Mouse (Mus musculus) gastrocnemius, postnatal 4 days (tissue): Measurements from ENCODE around the gene Nfkb1. TPM values are rescaled to one million over a fixed set of nuclear protein-coding genes. Genes with fewer than 3 reads are reported as not detected.

Experiments used
- DNase-seq, 2 experiments: peaks; one replicate each; pipeline ENCODE4 v3.0.0; 2021 to 2022; ENCODE audit warnings: low spot score in 2 of 2, mixed read lengths in 2 of 2
- total RNA-seq, 2 experiments: library from RNA; stranded (reverse); gene quantifications; 2 replicates each; pipeline ENCODE4 v1.2.3; 2021

The Nfkb1 gene
- total RNA-seq, 2 experiments from 2014 or later = 36.1 to 37.0 TPM

DNA sequence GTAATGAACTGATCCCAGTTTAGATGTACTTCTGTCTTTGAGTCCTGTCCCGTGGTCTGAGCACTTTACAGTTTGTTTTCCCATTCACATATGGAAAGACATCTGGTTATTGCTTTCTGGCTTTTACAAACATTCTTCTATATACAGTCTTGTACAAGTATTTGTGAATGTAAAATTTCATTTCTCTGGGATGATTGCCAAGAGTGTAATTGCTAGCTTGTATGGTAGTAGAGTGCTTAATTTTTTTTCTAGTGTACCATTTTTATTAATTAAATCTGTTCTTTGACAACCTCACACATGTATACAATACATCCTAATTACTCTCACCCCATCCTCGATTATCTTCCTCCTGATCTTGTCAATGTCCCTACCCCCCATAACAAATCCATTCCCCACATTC is 12.0 kb upstream of the Nfkb1 start:
- no peak for DNase-seq

DNA sequence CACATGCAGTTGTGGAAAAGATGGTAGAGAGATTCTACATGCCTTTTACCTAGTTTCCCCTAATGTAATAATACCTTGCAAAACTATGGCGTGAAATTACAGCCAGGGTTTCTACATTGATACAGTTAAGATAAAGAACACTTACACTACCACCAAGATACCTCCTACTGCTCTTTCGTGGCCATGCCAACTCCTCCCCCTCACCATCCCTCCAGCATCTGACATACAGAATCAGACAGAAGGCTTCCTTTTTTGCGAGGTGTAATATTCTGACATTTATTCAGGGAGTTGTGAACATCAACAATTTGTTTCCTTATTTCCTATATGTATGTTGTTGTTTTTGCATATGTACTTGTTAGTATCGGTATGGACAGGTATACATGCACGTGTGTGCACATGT is 11.3 kb upstream of the Nfkb1 start:
- no peak for DNase-seq

DNA sequence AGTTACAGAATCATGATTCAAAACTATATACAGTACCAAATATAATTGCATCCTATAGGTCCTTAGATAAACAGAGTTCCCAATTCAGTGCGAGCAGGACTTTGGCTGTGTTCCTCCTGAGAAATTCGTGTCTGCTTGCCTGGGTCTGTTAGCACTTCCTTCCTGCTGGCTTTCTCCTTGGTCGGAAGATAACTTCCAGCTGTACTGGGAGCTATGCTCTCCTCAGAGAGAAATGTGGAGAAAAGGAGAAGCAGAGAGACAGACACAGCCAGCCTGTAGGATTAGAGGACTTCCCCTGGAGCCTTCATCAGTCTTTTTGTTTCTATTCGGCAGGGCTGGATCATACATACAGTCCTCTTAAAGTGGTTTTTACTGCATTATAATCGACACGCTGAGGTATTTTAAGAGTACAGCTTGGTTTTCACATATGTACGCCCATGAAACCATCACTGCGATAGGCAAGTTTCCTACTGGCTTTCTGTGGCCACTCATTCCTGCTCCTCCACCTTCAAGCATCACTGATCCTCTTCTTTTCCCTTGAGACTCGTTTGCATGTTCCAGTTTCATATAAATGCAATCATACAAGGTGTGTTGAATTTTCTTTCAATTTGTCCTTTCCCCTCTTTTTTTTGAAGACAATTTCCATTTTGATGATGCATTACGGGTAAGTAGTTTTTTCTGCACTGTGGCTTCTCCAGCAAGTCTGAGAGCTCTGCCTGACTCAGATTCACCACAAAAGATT is 8.3 kb upstream of the Nfkb1 start:
- DNase-seq = no peak

DNA sequence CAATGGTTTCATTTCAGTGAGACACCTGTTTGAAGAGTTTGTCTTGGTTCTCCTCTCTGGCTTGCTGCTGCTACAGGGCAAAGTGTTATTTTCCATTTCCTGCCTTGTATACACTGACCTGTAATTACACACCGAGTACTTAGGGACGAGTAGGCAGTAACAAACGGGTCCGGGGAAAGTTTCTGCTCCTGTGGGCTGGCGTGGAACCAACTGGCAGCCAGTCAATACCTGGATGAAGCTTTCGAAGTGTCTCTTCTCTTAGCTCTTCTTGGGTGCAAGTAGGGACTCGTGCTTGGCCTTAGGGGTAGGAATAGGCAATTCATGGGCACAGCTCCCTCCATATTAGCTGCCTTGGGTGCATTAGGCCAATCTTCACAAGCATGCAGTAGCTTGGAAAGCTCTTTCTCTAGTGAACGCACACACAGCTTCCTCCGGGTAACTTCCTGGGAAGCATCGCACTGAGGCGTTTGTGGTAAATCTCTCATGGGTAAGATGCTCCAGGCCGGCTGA is 7.2 kb upstream of the Nfkb1 start:
- no peak for DNase-seq

DNA sequence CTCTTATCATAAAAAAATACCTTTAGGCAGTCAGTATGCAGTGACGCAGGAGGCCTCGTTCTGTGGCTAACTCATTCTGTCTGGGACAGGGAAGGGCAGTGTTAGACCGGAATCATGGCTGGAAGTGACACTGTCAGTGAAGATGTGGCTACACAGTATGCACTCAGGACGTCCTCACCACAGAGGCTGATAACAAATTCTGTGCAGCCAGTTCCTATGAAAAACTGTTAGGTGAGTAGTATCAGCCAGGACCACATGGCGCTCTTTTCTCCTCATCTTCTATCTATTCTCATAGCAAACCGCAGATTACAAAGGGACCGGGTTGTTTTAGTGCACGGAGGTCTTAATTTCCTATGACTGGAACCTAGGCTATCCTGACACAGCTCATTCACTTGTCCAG is 4.9 kb upstream of the Nfkb1 start:
- no peak for DNase-seq

DNA sequence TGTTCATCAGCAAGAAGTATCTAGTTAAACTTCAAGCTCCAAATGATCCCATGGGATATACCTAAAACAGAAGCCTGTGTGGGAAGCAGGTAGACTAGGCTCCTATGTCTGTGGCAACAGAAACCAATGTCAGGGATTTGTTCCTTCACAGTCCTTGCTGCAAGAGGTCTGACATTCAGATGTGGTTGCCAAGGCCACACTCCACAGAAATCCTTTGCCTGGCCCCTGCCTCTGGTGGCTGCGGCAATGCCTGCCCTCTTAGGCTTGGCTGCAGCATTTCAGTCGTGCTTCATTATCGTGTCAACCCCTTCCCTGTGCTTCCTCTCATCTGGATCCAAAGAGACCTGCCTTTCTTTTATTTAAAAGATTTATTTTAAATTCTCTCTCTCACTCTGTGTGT is 1.7 kb upstream of the Nfkb1 start:
- DNase-seq = no peak

DNA sequence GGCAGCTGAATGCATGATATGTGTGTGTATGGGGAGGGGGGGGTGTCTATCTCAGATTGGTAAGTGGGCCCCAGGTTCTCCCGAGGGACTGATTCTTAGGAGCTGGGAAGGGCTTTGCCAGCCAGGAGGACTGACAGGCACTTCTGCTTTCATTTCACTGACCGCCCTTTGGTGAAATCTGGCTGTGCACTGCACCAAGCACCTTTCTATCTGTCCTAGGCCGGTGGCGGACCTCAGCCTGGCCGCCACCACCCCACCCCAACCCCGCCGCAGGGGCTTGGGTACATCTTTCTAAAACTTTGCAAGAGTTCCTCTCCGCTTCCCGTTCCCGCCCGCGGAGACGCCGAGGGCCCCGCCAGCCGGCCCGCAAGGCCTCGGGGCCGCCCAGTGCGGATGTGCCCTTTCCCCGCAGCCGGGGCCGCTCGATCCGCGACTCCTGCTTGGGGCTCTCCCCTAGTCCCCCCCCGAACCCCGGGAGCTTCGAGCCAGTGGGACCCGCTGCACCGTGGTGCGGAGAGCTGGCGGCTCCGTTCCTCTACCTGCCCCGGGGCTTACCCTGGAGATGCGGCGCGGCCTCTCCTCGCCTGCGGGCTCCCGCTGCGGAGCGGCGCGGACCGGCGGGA is 668 bp downstream of the Nfkb1 start:
- DNase-seq = peak; percentile 53 to 63

DNA sequence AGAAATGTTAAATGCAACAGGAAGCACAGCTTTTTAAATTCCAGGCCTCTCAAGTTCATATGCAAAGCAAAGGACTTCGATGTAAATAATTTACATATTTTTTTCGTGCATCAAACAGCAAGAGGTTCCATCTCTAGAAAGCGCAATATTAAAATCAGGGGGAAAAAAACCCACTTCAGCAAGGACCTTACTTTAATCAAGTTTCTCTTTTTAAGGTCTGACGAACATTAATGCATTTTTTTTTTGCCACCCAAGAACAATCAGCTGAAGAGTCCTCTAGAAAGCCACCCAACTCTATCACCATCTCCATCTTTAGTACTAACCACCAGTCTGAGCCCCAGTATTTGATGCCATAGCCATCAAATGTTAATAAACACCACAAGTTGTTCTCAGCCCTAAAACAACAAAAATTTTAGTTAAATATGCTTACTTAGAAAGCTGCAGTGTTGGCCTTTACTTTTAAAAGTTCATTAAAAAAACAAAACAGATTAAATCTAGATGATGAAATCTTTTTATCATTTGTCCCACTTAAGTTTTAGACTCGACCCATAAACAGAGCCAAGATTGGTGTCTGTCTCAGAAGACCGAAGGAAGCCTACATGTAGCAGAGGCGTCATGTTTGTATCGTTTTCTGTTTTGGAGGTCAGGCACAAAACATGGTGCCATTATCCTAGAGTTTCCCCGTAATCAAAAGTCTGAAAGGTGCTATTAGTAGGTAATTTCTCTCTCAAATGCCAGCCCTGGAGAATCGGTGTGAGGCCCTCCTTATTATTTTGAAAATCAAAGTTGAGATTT is 1.4 kb downstream of the Nfkb1 start:
- no peak for DNase-seq

DNA sequence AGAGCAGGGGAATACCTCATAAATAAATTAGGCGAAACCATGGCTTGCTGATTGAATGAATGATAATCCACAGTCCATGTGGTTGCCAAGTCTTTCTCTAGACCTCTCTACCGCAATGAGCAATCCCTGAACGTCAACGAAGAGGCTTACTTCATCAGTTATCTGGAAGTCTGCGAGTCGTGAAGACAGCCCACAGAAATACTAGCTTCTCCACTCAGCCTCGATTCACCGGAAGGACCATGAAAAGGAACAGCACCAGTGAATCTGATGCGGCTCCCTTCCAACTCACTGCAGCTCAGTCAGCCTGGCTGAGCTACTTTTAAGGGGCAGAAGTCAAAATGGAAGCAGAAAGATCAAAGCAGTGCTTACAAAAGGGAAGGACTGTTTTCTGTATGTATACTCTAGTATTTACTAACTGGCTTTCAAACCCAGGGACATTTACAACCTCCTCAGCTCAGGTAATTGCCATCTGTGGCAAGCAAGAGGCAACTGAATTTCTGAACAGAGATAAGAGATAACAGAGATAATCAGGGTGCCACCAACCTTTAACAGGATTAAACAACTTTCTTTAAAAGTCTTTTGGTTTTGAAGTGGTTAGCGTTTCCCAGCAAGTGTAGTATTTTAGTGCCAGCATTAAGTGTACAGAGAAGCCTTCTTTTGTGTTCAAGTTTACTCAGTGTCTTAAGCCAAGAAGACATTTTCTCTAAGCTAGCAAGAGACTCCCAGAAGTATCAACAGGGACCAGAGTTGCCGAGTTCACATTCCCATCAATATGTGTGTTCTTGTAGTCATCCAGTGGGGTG is 2.2 kb downstream of the Nfkb1 start:
- DNase-seq = no peak

DNA sequence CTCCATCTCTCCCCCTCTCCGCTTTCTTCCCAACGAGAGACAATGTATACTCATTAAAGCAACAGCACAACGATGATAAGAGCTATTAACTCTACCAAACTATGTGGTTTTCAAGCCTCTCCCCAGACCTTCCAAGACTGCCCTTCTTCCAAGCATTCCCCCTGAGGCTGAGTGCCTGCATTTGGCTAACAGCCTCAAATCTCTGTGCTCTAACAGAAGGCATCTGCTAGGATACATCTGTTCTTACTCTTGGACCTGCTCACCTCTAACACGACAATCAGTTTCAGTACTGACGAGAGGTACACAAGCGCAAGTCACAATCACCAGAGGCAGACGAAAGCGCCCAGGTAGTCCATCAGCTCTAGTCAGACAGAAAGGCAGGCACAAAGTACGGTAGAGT is 3.4 kb downstream of the Nfkb1 start:
- no peak for DNase-seq

DNA sequence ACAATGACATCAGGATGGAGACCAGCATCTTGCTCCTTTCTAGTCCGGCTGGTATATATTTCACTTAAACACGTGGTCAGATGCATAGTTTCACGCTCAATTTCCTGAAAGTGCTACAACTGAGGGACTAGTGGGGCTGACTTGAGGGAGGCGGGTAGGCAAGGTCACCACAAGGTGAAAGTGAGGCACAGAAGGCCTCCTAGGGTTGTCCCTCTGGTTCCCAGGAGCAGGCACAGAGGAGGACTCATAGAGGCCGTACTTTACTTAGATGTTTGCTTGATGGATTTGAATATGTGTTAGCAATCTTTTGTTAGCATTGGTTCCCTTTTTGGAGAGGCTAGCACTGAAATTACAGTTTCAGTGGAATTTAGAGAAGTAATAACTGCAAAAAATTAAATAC is 4.9 kb downstream of the Nfkb1 start:
- DNase-seq = no peak

DNA sequence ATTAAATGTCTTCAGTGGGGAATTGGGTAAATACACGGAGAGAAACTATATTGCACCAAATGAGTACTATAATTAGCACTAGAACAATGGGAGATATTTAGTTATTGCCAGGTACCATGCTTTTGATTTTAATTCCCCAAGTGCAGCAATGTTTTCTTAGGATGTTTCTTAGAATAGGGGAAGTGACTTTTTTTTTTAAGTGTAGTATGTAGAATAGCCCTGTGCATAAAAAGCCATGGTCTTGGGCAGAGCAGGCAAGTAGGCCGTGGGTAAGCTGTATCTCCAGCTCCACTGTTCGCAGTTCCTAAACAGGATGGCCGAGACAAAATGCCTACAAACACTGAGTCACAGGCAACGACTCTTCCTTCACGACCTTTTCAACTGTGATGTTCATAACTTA is 8.1 kb downstream of the Nfkb1 start:
- DNase-seq = no peak

DNA sequence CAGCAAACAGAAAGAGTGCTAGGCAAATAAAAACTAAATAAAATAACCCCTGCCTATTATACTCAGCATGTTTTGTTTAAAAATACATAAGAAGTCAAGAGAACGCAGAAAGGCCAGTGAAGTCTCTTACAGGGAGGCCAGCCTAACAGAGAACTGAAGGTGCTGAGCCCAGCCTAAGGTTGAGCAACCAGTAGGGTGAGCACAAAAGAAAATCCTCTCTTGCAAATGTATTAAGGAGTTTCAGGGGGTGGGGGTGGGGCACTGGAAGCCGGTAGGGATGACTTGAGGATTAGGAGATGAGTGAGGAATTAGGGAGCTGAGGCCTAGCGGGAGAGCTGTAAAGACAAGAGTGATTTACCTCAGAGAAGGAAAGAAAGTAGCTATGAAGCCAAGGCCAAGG is 9.1 kb downstream of the Nfkb1 start:
- DNase-seq = no peak

DNA sequence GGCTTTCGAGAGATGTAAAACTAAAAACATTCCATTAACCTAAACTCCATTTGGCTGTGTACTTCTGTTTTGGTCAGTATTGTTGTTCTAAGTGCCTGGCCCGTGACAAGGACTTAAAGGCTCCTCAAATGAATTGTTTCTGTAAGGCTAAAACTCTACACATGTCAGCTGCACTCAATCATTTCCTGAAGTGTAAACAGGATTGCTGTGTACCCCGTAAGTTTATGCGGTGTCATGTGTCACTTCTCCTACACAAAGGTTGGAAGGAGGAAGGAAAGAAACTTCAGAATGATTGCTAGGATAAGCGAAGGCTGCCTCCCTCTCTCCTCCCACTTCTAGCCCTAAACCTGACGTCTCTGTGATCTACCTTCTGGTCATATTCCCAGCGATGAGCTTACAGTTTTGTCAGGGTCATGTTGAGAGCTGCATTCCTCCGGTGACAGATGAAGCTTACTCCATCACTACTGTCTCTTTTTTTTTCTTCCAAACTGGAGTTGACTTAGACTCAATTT is 10.0 kb downstream of the Nfkb1 start:
- no peak for DNase-seq

DNA sequence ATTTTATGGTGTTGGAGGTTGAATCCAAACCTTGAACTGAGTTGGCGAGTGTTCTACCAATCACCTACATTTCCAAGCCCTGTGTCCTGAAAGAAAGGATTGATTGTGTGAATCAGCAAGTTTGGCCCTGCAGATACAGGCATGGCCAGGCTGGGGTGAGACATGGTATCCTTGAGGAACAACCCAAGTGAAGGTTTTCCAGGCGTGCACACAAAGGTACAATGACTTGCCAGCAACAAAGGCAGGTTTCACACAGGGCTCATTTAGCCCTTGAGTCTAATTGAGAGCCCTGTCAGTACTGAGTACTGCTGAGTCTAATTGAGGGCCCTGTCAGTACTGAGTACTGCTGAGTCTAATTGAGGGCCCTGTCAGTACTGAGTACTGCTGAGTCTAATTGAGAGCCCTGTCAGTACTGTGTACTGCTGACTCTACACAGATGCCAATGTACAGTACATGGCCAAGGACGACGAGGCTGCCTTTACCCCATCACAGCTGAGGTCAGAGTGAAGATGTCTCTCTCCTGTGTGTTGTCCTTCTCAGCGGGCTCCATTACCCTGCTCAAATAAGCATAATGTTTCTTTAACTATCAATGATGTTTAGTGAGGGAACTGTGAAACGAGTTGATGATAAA is 11.0 kb downstream of the Nfkb1 start:
- DNase-seq = no peak

DNA sequence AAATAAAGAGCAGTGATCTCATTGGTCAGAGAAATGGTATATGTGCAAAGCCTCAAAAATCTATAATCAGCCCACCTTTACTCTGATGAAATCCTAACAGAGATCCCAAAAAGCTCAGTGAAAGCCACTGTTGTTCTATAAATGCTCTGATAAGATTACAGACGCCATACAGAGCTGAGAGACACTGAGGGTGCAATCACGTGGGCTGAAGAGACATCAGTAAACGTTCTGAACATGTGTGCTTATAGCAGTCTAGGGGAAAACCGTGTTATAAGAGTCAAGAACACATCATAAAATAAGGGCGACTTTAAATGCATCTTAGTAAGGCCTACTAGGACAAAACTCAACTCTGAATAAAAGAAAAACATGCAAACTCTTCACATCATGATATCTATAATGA is 14.3 kb downstream of the Nfkb1 start:
- DNase-seq = no peak

DNA sequence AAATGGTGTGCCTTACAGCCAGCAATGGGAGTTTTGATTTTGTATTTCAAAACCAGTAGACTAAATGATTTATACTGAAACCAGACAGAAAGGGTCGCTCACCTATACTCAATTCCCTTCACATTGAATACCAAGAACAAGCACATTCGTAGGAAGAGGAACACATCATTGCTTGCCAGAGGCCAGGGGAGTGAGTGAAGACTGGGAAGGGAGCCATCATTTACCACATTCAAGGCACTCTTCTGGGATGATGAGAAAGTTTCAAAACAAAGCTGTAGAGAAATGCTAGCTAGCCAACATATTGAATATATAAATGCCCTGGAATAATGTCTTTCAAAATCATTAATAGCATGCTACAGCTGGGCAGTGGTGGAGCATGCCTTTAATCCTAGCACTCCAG is 15.0 kb downstream of the Nfkb1 start:
- no peak for DNase-seq

DNA sequence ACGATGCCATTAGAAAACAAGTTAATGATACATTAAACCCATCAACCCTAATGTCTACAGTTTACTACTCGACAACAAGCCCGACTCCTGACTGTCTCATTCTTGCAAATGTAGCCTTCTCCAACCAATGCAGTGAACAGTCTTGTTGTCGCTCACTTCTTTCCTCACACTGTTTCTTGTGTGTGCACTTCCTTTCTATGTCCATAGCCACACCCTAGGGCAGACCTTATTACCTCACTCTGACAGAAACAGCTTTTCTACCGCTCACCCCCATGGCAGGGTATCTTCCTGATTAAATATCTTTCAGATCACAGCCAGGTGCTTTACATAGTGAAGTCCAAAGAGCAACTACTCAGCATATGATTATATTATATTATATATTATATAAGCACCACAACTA is 15.9 kb downstream of the Nfkb1 start:
- DNase-seq = no peak

DNA sequence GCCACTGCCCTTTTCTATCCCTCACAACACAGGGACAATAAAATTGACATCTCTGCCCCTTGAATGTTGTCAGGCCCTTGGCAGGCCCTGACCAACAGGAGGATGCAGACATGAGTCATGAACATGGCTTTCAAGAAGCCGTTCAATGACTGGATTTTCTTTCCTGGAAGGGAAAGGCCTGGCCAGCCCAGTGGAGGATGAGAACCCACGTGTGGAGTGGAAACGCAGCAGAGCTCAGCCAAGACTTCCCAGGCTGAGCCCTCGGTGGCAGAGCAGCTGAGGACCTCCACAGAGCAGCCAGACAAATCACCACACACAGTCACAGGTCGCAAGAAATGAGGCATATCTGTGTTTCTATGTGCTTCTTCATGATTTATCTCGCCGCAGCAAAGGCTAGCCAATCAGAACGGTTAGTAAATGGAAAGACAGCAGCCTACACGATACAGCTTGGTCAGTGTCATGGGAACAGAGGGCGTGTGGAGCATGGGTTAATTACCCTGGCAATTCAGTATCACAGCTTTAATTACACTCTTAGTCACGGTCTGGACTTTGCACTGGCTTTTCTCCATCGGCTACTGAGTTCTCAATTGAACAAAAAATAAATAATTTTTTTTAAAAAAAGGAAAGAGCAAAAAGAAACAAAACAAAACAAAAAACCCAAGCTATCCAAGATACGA is 16.5 kb downstream of the Nfkb1 start:
- no peak for DNase-seq

DNA sequence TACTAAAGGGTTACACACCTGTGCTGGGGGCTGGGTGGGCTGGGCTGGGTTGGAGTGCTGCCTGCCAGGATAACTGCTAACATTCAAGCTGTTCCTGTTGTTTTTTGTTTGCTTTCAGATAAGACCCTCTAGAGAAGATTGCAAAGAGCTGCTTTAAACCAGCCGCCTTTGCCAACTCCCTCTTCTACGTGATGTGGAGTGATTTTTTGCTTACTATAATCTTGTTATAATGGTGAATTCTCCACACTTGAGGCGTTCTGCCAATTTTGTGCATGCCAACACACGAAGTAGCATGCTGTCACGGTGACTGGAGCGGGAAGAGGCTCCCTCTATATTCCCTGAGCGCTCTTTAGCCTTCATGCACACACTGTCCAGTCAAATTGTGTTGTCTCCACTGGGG is 17.7 kb downstream of the Nfkb1 start:
- DNase-seq = no peak
